Mouse (Mus musculus) layer of hippocampus, adult 6 months (tissue): ENCODE results near the gene Gm31371. TPM values are rescaled to one million over a fixed set of nuclear protein-coding genes. Genes with fewer than 3 reads are reported as not detected.

Source experiments
- long read RNA-seq, 2 experiments: library from polyadenylated mRNA; unstranded; transcript quantifications; one replicate each; pipeline ENCODE4 v2.0.0; 2019 to 2020
- polyA plus RNA-seq: library from polyadenylated mRNA; unstranded; fragments of <200 nt; fragmentation: Nextera tagmentation; gene quantifications from 2 replicates; pipeline ENCODE4 v1.2.3, GENCODE M21; 2021

Gm31371 gene
- not detected in 2 replicates for polyA plus RNA-seq
- long read RNA-seq, experiment 1 = 0 reads
- long read RNA-seq, experiment 2 = 0 reads

DNA sequence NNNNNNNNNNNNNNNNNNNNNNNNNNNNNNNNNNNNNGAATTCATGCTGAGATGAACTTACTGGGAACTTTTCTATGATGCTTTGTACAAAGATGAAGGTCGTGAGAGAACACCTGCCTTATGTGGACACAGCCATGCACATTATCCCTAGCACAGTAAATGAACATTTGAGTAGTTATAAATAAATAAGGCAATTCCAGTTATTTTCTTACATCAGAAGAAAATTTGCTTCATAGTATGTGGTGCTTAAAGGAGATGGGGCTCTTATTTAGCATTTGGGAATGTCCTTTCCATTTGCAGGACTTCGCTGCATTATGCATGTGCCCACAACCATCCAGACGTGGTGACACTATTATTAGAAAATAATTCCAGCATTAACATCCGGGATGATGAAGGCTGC lies at the start of gene Gm31371:
Gm31371 (plus strand) TSS at position 301 of the 400 bp plus-strand sequence.

Other genes starting within 250 kb of the Gm31371 start
- gene 4930467E23Rik, start 173.8 kb upstream of the Gm31371 start, polyA plus RNA-seq = not detected in 2 replicates